Mouse (Mus musculus): ENCODE data around the gene Pfdn2. TPM values are rescaled to one million over a fixed set of nuclear protein-coding genes. Genes with fewer than 3 reads are reported as not detected.

Gene Pfdn2
- 51.1 TPM for polyA plus RNA-seq (2014; fragmentation: Illumina TruSeq; extraction: RNeasy Lipid Tissue Mini Kit (QIAGEN cat#74804); ENCODE audit: low read depth, low replicate concordance)

DNA sequence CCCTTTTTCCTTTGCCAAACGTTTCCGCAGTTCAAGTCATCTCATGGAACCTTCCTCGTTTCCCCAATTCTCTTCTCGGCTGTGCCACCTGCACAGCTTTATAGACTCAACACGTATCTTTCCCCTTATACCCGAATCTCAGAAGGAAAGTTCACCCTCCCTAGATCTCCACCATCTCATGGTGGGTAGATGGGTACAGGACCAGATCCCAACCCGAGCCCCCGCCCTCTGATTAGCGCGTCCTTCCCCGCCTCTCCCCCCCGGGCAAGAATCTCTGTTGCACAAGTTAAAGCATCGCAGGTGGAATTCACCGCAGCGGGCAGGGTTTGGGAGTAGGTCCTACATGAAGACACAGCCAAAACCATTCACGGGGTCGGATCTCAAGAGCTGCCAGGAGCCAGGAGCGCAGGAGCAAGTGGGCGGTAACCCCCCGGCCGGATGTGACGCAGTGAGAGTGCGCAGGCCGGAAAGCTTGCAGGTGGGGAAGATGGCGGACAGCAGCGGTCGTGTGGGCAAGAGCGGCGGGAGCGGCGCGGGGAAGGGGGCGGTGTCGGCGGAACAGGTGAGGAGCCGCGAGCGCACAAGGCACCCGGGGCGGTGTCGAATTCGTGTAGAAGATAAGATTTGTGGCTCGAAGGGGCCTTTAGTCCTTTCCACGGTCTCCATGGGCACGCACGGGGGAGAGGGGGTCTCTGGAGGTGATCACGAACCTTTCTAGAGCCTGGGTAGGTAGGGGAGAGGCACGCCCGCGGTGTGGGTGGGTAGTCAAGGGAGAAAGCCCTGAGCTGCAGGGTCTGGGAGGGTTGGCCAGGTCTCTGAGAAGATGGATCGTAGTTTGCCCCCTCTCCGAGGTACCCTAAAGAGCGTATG, at the start of gene Pfdn2, which contains the start of gene Nit1:
Gene Pfdn2, plus strand, starts transcription at position 446 of the 870 bp plus-strand sequence.
Gene Nit1, minus strand, starts transcription at position 422 of the 870 bp plus-strand sequence.

DNA sequence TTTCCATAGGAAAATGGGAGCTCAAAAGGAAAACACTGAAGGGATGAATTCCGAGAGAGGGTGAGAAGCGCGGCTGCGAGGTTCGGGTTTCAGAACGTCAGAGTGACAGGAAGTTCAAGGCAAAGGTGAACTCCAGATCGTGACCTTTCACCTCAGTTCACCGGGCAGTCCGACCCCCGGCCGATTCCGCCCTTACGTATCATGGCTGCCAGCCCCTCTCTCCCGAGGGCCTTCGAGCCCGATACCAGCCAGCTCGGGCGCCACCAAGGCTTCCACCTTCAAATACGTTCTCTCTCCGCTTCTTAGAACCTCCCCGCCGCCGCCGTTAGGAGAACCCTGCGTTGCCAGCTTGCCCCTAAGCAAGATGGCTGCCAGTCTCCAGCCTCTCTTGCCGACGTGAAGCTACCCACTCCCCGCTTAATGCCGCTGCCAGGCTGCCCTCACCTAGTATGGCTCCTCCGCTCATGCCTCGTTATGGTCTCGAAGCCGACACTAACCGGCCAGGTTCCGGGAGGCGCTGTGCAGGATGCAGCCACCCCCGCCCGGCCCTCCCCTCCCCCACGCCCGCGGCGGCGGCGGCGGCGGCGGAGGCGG, 16.5 kb upstream of the Pfdn2 start, which contains the start of gene Dedd:
Gene Dedd, plus strand, starts transcription at position 307 of the 594 bp plus-strand sequence.

GRCm38 (mm10) chr1:171360656-171361055, 15.2 kb downstream of the Pfdn2 start, which contains the start of gene Klhdc9:
Gene Klhdc9, minus strand, starts transcription at chr1:171360798.

DNA sequence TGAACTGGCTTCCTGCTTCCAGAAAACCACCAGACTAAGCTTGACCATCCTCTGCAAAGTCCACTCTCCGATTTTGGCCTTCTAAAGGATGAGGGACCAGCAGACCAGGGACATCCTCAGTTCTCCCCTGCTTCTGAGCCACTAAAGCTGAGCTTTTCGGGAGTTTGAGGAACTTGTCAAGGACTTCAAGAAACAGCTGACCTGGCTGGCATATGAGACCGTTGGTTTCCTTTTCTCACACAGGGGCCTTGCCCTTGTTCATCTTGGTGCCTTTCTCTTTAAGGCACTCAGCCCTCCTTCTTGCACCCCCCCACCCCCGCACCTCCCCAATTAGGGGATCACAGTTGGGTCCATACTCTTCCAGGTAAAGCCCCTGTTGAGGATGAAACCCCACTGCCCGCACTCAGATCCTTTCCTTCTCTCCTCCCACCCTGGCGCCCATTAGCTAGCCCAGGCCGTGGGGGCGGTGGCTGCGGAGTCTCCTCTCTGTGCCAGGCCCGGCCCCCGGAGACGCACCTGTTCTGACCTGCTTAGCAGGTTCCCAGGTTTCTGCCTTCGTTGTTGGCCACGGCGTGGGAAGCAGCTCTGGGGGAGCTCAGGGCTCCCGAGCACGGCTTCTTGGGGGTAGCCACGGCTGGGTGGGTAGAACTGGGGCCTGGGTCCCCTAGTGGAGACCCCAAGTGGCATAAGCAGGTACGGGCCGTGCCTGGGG, 24.5 kb downstream of the Pfdn2 start, which contains the start of gene Nectin4:
Gene Nectin4, plus strand, starts transcription at position 255 of the 712 bp plus-strand sequence.

GRCm38 (mm10) chr1:171388376-171389102, 43.1 kb downstream of the Pfdn2 start, which contains the start of gene Arhgap30:
Gene Arhgap30, plus strand, starts transcription at chr1:171388954.

Other genes with a start within 250 kb of the Pfdn2 start
- gene Cfap126, start 231.8 kb upstream of the Pfdn2 start, polyA plus RNA-seq (2014; fragmentation: Illumina TruSeq; extraction: RNeasy Lipid Tissue Mini Kit (QIAGEN cat#74804); ENCODE audit: low read depth, low replicate concordance) = 2.4 TPM
- gene Sdhc, start 195.1 kb upstream of the Pfdn2 start, polyA plus RNA-seq (2014; fragmentation: Illumina TruSeq; extraction: RNeasy Lipid Tissue Mini Kit (QIAGEN cat#74804); ENCODE audit: low read depth, low replicate concordance) = 38.8 TPM
- gene Mpz, start 195.0 kb upstream of the Pfdn2 start, polyA plus RNA-seq (2014; fragmentation: Illumina TruSeq; extraction: RNeasy Lipid Tissue Mini Kit (QIAGEN cat#74804); ENCODE audit: low read depth, low replicate concordance) = 0.41 TPM
- gene Pcp4l1, start 149.4 kb upstream of the Pfdn2 start, polyA plus RNA-seq (2014; fragmentation: Illumina TruSeq; extraction: RNeasy Lipid Tissue Mini Kit (QIAGEN cat#74804); ENCODE audit: low read depth, low replicate concordance) = 23.7 TPM
- gene Nr1i3, start 131.7 kb upstream of the Pfdn2 start, polyA plus RNA-seq (2014; fragmentation: Illumina TruSeq; extraction: RNeasy Lipid Tissue Mini Kit (QIAGEN cat#74804); ENCODE audit: low read depth, low replicate concordance) = not detected
- 6.5 TPM for gene Tomm40l, start 123.2 kb upstream of the Pfdn2 start, polyA plus RNA-seq (2014; fragmentation: Illumina TruSeq; extraction: RNeasy Lipid Tissue Mini Kit (QIAGEN cat#74804); ENCODE audit: low read depth, low replicate concordance)
- not detected for gene Apoa2, start 120.6 kb upstream of the Pfdn2 start, polyA plus RNA-seq (2014; fragmentation: Illumina TruSeq; extraction: RNeasy Lipid Tissue Mini Kit (QIAGEN cat#74804); ENCODE audit: low read depth, low replicate concordance)
- 32.5 TPM for gene Fcer1g, start 111.3 kb upstream of the Pfdn2 start, polyA plus RNA-seq (2014; fragmentation: Illumina TruSeq; extraction: RNeasy Lipid Tissue Mini Kit (QIAGEN cat#74804); ENCODE audit: low read depth, low replicate concordance)
- 1.7 TPM for gene Adamts4, start 95.2 kb upstream of the Pfdn2 start, polyA plus RNA-seq (2014; fragmentation: Illumina TruSeq; extraction: RNeasy Lipid Tissue Mini Kit (QIAGEN cat#74804); ENCODE audit: low read depth, low replicate concordance)
- 150 TPM for gene Ndufs2, start 94.3 kb upstream of the Pfdn2 start, polyA plus RNA-seq (2014; fragmentation: Illumina TruSeq; extraction: RNeasy Lipid Tissue Mini Kit (QIAGEN cat#74804); ENCODE audit: low read depth, low replicate concordance)
- 5.5 TPM for gene B4galt3, start 75.3 kb upstream of the Pfdn2 start, polyA plus RNA-seq (2014; fragmentation: Illumina TruSeq; extraction: RNeasy Lipid Tissue Mini Kit (QIAGEN cat#74804); ENCODE audit: low read depth, low replicate concordance)
- 7.0 TPM for gene Ppox, start 64.5 kb upstream of the Pfdn2 start, polyA plus RNA-seq (2014; fragmentation: Illumina TruSeq; extraction: RNeasy Lipid Tissue Mini Kit (QIAGEN cat#74804); ENCODE audit: low read depth, low replicate concordance)
- gene Usp21, start 57.7 kb upstream of the Pfdn2 start, polyA plus RNA-seq (2014; fragmentation: Illumina TruSeq; extraction: RNeasy Lipid Tissue Mini Kit (QIAGEN cat#74804); ENCODE audit: low read depth, low replicate concordance) = 17.7 TPM
- 132 TPM for gene Ufc1, start 50.6 kb upstream of the Pfdn2 start, polyA plus RNA-seq (2014; fragmentation: Illumina TruSeq; extraction: RNeasy Lipid Tissue Mini Kit (QIAGEN cat#74804); ENCODE audit: low read depth, low replicate concordance)
- 7.5 TPM for gene Dedd, start 16.5 kb upstream of the Pfdn2 start, polyA plus RNA-seq (2014; fragmentation: Illumina TruSeq; extraction: RNeasy Lipid Tissue Mini Kit (QIAGEN cat#74804); ENCODE audit: low read depth, low replicate concordance)
- 31.0 TPM for gene Nit1, start within 50 bp of the Pfdn2 start, polyA plus RNA-seq (2014; fragmentation: Illumina TruSeq; extraction: RNeasy Lipid Tissue Mini Kit (QIAGEN cat#74804); ENCODE audit: low read depth, low replicate concordance)
- not detected for gene Klhdc9, start 15.1 kb downstream of the Pfdn2 start, polyA plus RNA-seq (2014; fragmentation: Illumina TruSeq; extraction: RNeasy Lipid Tissue Mini Kit (QIAGEN cat#74804); ENCODE audit: low read depth, low replicate concordance)
- not detected for gene Nectin4, start 24.4 kb downstream of the Pfdn2 start, polyA plus RNA-seq (2014; fragmentation: Illumina TruSeq; extraction: RNeasy Lipid Tissue Mini Kit (QIAGEN cat#74804); ENCODE audit: low read depth, low replicate concordance)
- gene Arhgap30, start 43.3 kb downstream of the Pfdn2 start, polyA plus RNA-seq (2014; fragmentation: Illumina TruSeq; extraction: RNeasy Lipid Tissue Mini Kit (QIAGEN cat#74804); ENCODE audit: low read depth, low replicate concordance) = 3.5 TPM
- gene Usf1, start 65.6 kb downstream of the Pfdn2 start, polyA plus RNA-seq (2014; fragmentation: Illumina TruSeq; extraction: RNeasy Lipid Tissue Mini Kit (QIAGEN cat#74804); ENCODE audit: low read depth, low replicate concordance) = 2.9 TPM
- not detected for gene Tstd1, start 73.2 kb downstream of the Pfdn2 start, polyA plus RNA-seq (2014; fragmentation: Illumina TruSeq; extraction: RNeasy Lipid Tissue Mini Kit (QIAGEN cat#74804); ENCODE audit: low read depth, low replicate concordance)
- 20.3 TPM for gene F11r, start 91.9 kb downstream of the Pfdn2 start, polyA plus RNA-seq (2014; fragmentation: Illumina TruSeq; extraction: RNeasy Lipid Tissue Mini Kit (QIAGEN cat#74804); ENCODE audit: low read depth, low replicate concordance)
- gene Alyref2, start 157.8 kb downstream of the Pfdn2 start, polyA plus RNA-seq (2014; fragmentation: Illumina TruSeq; extraction: RNeasy Lipid Tissue Mini Kit (QIAGEN cat#74804); ENCODE audit: low read depth, low replicate concordance) = 2.4 TPM
- gene Itln1, start 189.6 kb downstream of the Pfdn2 start, polyA plus RNA-seq (2014; fragmentation: Illumina TruSeq; extraction: RNeasy Lipid Tissue Mini Kit (QIAGEN cat#74804); ENCODE audit: low read depth, low replicate concordance) = not detected
- 0.70 TPM for gene Cd244a, start 213.5 kb downstream of the Pfdn2 start, polyA plus RNA-seq (2014; fragmentation: Illumina TruSeq; extraction: RNeasy Lipid Tissue Mini Kit (QIAGEN cat#74804); ENCODE audit: low read depth, low replicate concordance)